Mouse (Mus musculus): ENCODE measurements around the gene Rflna. TPM values are rescaled to one million over a fixed set of nuclear protein-coding genes. Genes with fewer than 3 reads are reported as not detected.

Gene Rflna
- polyA plus RNA-seq, 1 experiment from 2014 or later, result 2.2 TPM

GRCm38 (mm10) chr5:125011628-125012027 is 8.6 kb downstream of the Rflna start:
- ATAC-seq, result no peak
- Histone ChIP-seq H3K4me3 (replicated peaks) (no peak overlapping the region), H3K27me3 (replicated peaks) (no peaks in the 10 kb centered on the region), H3K9ac (no peak overlapping the region), H3K4me2 (replicated peaks) (no peak overlapping the region), H3K27ac (no peak overlapping the region), H3K9me3 (no peaks in the 10 kb centered on the region), H3K36me3 (peaks cover 17% of the 10 kb centered on the region), H3K4me1 (replicated peaks) (peaks cover 5% of the 10 kb centered on the region; the same call in 1 of the 2 replicates)
- WGBS, result 94% methylated on average over 8 of the region's 8 CpGs

- H3K9me3 ChIP-seq, result no peaks in the 10 kb centered on the region
- peak; percentile 27; the same call in 1 of the 2 replicates for ATAC-seq
- 52% methylated on average over 7 of the region's 7 CpGs for WGBS
- H3K4me2 ChIP-seq (replicated peaks), result no peak overlapping the region
- no peak overlapping the region for H3K4me3 ChIP-seq (replicated peaks)
- peaks cover 40% of the 10 kb centered on the region for H3K36me3 ChIP-seq
- H3K4me1 ChIP-seq (replicated peaks), result no peaks in the 10 kb centered on the region
- H3K27ac ChIP-seq, result no peak overlapping the region
- H3K27me3 ChIP-seq (replicated peaks), result no peaks in the 10 kb centered on the region
- H3K9ac ChIP-seq, result no peak overlapping the region
Observed at GRCm38 (mm10) chr5:125014497-125014896, 11.5 kb downstream of the Rflna start.

GRCm38 (mm10) chr5:125015066-125015465 is 12.0 kb downstream of the Rflna start:
- H3K9ac ChIP-seq, result no peak overlapping the region
- H3K4me1 ChIP-seq (replicated peaks), result no peaks in the 10 kb centered on the region
- H3K9me3 ChIP-seq, result no peaks in the 10 kb centered on the region
- peaks cover 41% of the 10 kb centered on the region for H3K36me3 ChIP-seq
- H3K4me3 ChIP-seq (replicated peaks), result no peak overlapping the region
- whole genome bisulfite sequencing, result 91% methylated on average over 3 of the region's 3 CpGs
- no peaks in the 10 kb centered on the region for H3K27me3 ChIP-seq (replicated peaks)
- no peak overlapping the region for H3K4me2 ChIP-seq (replicated peaks)
- H3K27ac ChIP-seq, result no peak overlapping the region
- ATAC-seq, result no peak

- no peak overlapping the region for H3K4me3 ChIP-seq (replicated peaks)
- H3K4me2 ChIP-seq (replicated peaks), result no peak overlapping the region
- H3K4me1 ChIP-seq (replicated peaks), result no peaks in the 10 kb centered on the region
- peaks cover 43% of the 10 kb centered on the region for H3K36me3 ChIP-seq
- 89% methylated on average over 9 of the region's 9 CpGs for WGBS
- no peaks in the 10 kb centered on the region for H3K27me3 ChIP-seq (replicated peaks)
- ATAC-seq, result no peak
- no peaks in the 10 kb centered on the region for H3K9me3 ChIP-seq
- no peak overlapping the region for H3K27ac ChIP-seq
- H3K9ac ChIP-seq, result no peak overlapping the region
Observed at GRCm38 (mm10) chr5:125015576-125015975, 12.6 kb downstream of the Rflna start.

GRCm38 (mm10) chr5:125016421-125017242 is 13.6 kb downstream of the Rflna start:
- peaks cover 43% of the 10 kb centered on the region for H3K36me3 ChIP-seq

GRCm38 (mm10) chr5:125017332-125017731 is 14.3 kb downstream of the Rflna start:
- 77% methylated on average over 15 of the region's 15 CpGs for WGBS
- no peaks in the 10 kb centered on the region for H3K4me1 ChIP-seq (replicated peaks)
- no peak overlapping the region for H3K4me2 ChIP-seq (replicated peaks)
- H3K4me3 ChIP-seq (replicated peaks), result no peak overlapping the region
- ATAC-seq, result no peak
- no peaks in the 10 kb centered on the region for H3K9me3 ChIP-seq
- H3K27ac ChIP-seq, result no peak overlapping the region
- peaks cover 45% of the 10 kb centered on the region for H3K36me3 ChIP-seq
- no peak overlapping the region for H3K9ac ChIP-seq
- no peaks in the 10 kb centered on the region for H3K27me3 ChIP-seq (replicated peaks)

More at GRCm38 (mm10) chr5:125016421-125017242, 13.6 kb downstream of the Rflna start:
- Histone ChIP-seq H3K4me3 (replicated peaks) (no peak overlapping the region), H3K4me2 (replicated peaks) (no peak overlapping the region), H3K27ac (no peak overlapping the region), H3K9ac (no peak overlapping the region), H3K27me3 (replicated peaks) (no peaks in the 10 kb centered on the region), H3K9me3 (no peaks in the 10 kb centered on the region), H3K4me1 (replicated peaks) (no peaks in the 10 kb centered on the region)
- no peak for ATAC-seq
- WGBS, result 88% methylated on average over 17 of the region's 17 CpGs

GRCm38 (mm10) chr5:125019099-125019498 is 16.1 kb downstream of the Rflna start:
- H3K9ac ChIP-seq, result no peak overlapping the region
- no peak overlapping the region for H3K4me3 ChIP-seq (replicated peaks)
- no peaks in the 10 kb centered on the region for H3K4me1 ChIP-seq (replicated peaks)
- H3K4me2 ChIP-seq (replicated peaks), result no peak overlapping the region
- no peaks in the 10 kb centered on the region for H3K27me3 ChIP-seq (replicated peaks)
- no peaks in the 10 kb centered on the region for H3K9me3 ChIP-seq
- no peak for ATAC-seq
- WGBS, result 75% methylated on average over 5 of the region's 5 CpGs
- no peak overlapping the region for H3K27ac ChIP-seq
- peaks cover 57% of the 10 kb centered on the region for H3K36me3 ChIP-seq

GRCm38 (mm10) chr5:125021298-125021697 is 18.3 kb downstream of the Rflna start:
- WGBS, result 83% methylated on average over 11 of the region's 11 CpGs
- Histone ChIP-seq H3K9ac (no peak overlapping the region), H3K27me3 (replicated peaks) (no peaks in the 10 kb centered on the region), H3K4me3 (replicated peaks) (no peak overlapping the region), H3K36me3 (peaks cover 71% of the 10 kb centered on the region), H3K27ac (no peak overlapping the region), H3K4me1 (replicated peaks) (no peaks in the 10 kb centered on the region), H3K9me3 (no peaks in the 10 kb centered on the region), H3K4me2 (replicated peaks) (no peak overlapping the region)
- no peak for ATAC-seq

- Histone ChIP-seq H3K27ac (no peak overlapping the region), H3K9me3 (no peaks in the 10 kb centered on the region), H3K27me3 (replicated peaks) (no peaks in the 10 kb centered on the region), H3K4me1 (replicated peaks) (no peaks in the 10 kb centered on the region), H3K4me2 (replicated peaks) (no peak overlapping the region), H3K4me3 (replicated peaks) (no peak overlapping the region), H3K9ac (no peak overlapping the region), H3K36me3 (peaks cover 68% of the 10 kb centered on the region)
- no peak for ATAC-seq
- 84% methylated on average over 14 of the region's 14 CpGs for WGBS
Observed at GRCm38 (mm10) chr5:125024002-125024401, 21.0 kb downstream of the Rflna start.

- no peak overlapping the region for H3K4me2 ChIP-seq (replicated peaks)
- no peaks in the 10 kb centered on the region for H3K27me3 ChIP-seq (replicated peaks)
- peaks cover 81% of the 10 kb centered on the region for H3K36me3 ChIP-seq
- no peaks in the 10 kb centered on the region for H3K9me3 ChIP-seq
- H3K27ac ChIP-seq, result no peak overlapping the region
- no peak overlapping the region for H3K4me3 ChIP-seq (replicated peaks)
- H3K4me1 ChIP-seq (replicated peaks), result no peaks in the 10 kb centered on the region
- no peak for ATAC-seq
- WGBS, result 91% methylated on average over 15 of the region's 15 CpGs
- H3K9ac ChIP-seq, result no peak overlapping the region
Observed at GRCm38 (mm10) chr5:125028371-125028770, 25.4 kb downstream of the Rflna start.

GRCm38 (mm10) chr5:125028911-125029310 is 25.9 kb downstream of the Rflna start:
- peaks cover 83% of the 10 kb centered on the region for H3K36me3 ChIP-seq
- H3K4me3 ChIP-seq (replicated peaks), result no peak overlapping the region
- WGBS, result 98% methylated on average over 20 of the region's 20 CpGs
- H3K9ac ChIP-seq, result no peak overlapping the region
- no peak overlapping the region for H3K27ac ChIP-seq
- no peaks in the 10 kb centered on the region for H3K4me1 ChIP-seq (replicated peaks)
- no peaks in the 10 kb centered on the region for H3K27me3 ChIP-seq (replicated peaks)
- no peak overlapping the region for H3K4me2 ChIP-seq (replicated peaks)
- ATAC-seq, result no peak
- no peaks in the 10 kb centered on the region for H3K9me3 ChIP-seq

- H3K9ac ChIP-seq, result no peak overlapping the region
- H3K4me3 ChIP-seq (replicated peaks), result no peak overlapping the region
- no peak overlapping the region for H3K27ac ChIP-seq
- whole genome bisulfite sequencing, result 84% methylated on average over 8 of the region's 8 CpGs
- no peaks in the 10 kb centered on the region for H3K9me3 ChIP-seq
- H3K36me3 ChIP-seq, result peaks cover 75% of the 10 kb centered on the region
- H3K27me3 ChIP-seq (replicated peaks), result no peaks in the 10 kb centered on the region
- no peaks in the 10 kb centered on the region for H3K4me1 ChIP-seq (replicated peaks)
- no peak for ATAC-seq
- no peak overlapping the region for H3K4me2 ChIP-seq (replicated peaks)
Observed at GRCm38 (mm10) chr5:125036483-125036882, 33.5 kb downstream of the Rflna start.
